Mouse (Mus musculus) urinary bladder, postnatal 36 days (tissue): ENCODE data around the gene Fmnl3.

Source experiments
- DNase-seq, 2 experiments: peaks; one replicate each; pipeline ENCODE4 v3.0.0; 2022; ENCODE audit warnings: low spot score in 2 of 2, mixed read lengths in 1 of 2

Gene Fmnl3

DNA sequence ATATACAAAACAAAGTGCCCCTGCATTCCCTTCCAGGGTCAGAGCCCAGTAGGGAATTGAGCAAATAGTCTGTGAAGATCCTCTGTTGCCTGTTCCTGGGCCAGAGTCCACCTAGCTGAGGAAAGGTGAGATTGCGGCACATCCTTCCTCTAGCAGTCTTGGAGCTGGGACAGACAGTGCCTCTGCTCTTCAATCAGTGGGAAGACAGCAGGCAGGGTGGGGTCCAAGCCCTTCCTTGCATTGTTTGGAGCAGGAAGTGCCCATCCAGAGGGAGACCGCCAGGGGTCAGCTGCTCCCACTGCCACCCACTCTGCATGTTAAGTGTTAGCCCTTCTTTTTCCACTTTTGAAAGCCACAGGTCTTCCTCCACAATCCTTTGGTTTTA is 53.0 kb downstream of the Fmnl3 start:
- DNase-seq: no peak

- peak; percentile 66 to 68 for DNase-seq
These were observed 53.7 kb downstream of the Fmnl3 start for GRCm38 (mm10) chr15:99316314-99317266.

DNA sequence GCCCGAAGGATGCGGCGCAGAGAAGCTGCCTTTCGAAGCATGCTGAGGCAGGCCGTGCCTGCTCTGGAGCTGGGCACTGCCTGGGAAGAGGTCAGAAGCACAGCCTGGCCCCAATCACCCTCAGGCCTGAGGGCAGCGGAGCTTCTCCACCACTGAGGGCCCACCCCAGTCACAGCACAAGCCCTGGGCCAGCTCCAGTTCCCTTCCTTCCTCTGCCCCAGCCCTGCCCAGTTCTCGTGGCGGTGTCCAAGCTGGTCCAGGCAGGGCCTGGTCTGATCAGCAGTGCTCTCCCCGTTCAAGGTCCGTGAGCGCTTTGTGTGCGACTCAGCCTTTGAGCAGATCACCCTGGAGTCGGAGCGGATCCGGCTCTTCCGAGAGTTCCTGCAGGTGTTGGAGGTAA is 55.4 kb downstream of the Fmnl3 start:
- DNase-seq: no peak

DNA sequence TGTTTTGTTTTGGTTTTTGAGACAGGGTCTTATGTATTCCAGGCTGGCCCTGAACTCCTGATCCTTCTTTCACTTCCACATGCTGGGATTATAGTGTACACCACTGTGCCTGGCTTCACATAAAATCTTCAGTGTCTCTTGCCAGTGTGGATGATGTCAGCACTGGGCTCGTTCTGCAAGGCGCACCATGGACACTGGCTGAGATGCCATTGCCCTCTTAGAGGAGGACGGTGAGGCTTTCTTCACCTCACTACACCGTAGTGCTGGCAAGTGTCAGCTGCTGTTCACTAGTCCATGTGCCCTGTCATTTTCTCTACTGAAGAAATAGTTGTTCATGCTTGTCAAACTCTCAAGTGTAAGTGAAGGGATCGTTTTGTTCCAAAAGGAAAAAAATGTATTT is 59.7 kb downstream of the Fmnl3 start:
- DNase-seq: no peak

GRCm38 (mm10) chr15:99309549-99309948 is 60.7 kb downstream of the Fmnl3 start:
- no peak for DNase-seq

DNA sequence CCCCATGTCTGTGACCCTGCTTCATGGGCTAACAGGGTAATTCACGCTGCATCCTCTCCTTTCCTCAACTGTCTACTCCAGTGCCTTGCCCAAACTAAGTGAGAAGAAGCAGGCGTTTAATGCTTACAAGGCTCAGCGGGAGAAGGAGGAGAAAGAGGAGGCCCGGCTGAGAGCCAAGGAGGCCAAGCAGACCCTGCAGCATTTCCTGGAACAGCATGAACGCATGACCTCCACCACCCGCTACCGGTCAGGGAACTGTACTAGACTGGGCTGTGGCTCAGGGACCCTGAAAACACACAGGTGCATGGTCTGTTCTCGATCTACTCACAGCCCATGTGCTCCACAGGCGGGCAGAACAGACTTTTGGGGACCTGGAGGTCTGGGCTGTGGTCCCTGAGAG is 62.8 kb downstream of the Fmnl3 start:
- no peak for DNase-seq

DNA sequence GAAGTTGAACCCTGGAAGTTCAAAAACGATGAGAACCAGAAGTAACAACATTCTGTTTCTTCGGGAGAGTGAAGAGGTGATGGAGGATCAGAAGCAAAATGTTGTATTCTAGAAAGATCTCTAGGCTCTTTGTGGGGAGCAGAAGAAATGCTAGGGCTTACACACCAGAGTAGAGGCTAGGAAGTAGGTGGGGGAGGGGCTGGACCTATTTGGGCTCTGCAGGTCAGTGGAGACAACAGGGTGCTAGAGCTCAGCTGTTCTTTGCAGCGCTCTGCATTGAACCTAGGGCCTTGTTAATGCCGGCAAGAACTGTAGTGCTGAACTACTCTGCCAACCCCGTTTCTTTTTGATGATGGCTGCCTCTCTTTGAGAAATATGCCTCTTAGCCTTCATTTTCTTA is 74.1 kb downstream of the Fmnl3 start:
- DNase-seq: no peak

- peak in 1 of 2 experiments; percentile 16 for DNase-seq
These were observed 74.7 kb downstream of the Fmnl3 start, which contains the start of gene Fam186b for GRCm38 (mm10) chr15:99295484-99295981. Fam186b (minus strand) TSS chr15:99295888.

GRCm38 (mm10) chr15:99294813-99295374 is 75.4 kb downstream of the Fmnl3 start, which contains the start of gene Prpf40b:
Prpf40b (plus strand) TSS chr15:99295087.
- peak; percentile 94 to 96 for DNase-seq

DNA sequence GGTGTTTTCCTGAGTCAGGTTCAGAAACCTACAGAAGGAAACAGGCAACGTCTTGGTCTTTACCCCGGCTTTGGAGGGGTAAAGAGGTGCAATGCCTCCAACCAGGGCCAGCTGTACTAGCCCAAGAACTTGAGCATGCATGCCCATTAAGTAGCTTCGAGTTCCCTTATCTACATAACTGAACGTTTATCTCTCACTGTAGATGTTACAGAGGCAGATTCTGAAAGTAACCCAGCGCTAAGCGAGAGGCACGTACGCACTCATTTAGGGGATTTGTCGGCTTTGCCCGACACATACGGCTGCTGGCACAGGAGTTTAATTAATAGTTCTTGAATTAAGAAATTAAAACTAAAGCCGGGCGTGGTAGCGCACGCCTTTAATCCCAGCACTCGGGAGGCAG is 76.0 kb downstream of the Fmnl3 start:
- DNase-seq: no peak

DNA sequence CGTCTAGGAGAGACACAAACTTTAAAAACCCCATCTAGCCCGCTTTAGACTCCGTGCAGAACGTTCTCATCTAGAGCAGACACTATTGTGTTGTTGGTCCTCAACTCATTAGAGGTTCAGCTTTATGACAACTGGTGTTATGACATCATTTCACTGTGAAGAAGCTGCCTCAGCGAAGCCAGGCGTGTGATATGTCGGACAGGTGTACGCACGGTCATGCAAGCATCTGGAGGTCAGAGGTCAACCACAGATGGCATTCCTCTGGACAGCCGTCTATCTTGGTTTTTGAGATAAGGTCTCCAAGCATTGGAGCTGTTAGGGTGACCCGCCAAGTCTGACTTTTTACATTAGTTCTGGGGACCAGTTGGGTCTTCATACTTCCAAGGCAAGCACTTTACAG is 79.7 kb downstream of the Fmnl3 start:
- DNase-seq: no peak

GRCm38 (mm10) chr15:99285189-99285535 is 85.1 kb downstream of the Fmnl3 start:
- DNase-seq: no peak

GRCm38 (mm10) chr15:99284527-99285188 is 85.6 kb downstream of the Fmnl3 start:
- DNase-seq: peak in 1 of 2 experiments; percentile 51

DNA sequence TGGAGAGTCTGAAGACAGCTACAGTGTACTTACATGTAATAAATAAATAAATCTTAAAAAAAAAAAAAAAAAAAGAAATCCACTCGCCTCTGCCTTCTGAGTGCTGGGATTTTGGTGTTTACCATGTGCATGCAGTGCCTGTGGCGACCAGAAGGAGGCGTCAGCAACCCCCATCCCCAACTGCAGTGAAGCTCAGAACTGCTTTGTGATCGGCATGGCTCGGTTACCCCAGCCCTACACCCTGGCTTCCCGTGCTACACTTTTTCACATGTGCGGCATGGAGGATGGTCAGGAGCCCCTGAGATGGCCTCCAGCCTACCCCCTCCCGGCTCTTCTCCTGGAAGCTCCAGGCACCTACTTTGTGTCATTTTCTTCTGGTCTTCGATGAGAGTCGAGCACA is 86.8 kb downstream of the Fmnl3 start:
- DNase-seq: no peak

DNA sequence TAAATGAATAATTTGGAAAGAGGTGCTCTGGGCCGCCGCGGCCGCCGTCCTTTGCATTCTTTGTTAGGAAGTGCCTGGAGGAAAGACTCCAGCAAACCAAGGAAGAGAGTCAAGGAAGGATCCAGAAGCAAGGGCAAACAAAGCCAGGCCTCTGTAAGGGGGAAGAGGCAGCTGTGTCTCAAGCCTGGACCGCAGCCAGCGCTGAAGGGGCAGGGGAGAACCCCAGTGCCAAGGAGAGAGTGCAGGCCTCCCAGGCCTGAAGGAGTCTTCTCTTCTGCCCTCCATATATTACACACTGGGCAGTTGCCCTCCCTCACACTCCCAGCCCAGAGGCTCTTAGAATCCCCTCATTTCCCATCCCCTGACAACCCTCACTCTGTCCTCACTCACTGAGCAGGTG is 92.0 kb downstream of the Fmnl3 start:
- no peak for DNase-seq

DNA sequence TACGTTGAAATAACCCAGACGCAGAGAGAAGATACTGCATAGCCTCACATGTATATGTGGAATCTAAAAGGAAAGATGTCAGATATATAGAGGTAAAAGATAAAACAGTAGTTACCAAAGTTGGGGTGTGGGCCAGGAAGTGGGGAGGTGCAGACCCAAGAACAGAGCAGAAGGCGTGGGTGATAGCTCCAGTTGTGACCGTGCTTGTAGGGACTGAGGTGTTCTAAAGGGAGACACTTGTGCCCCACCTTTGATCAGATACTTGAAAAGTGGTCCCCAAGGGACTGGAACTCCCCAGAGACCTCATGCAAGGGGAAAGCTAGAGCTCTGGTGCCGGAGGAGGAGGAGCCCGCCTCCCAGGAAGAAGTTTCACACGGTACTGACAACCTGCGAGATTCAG is 94.2 kb downstream of the Fmnl3 start:
- no peak for DNase-seq
